Mouse (Mus musculus): ENCODE measurements around the gene Gm960. TPM values are rescaled to one million over a fixed set of nuclear protein-coding genes. Genes with fewer than 3 reads are reported as not detected.

Gm960 gene
- polyA plus RNA-seq, 1 experiment from 2014 or later, result 3.2 TPM

DNA sequence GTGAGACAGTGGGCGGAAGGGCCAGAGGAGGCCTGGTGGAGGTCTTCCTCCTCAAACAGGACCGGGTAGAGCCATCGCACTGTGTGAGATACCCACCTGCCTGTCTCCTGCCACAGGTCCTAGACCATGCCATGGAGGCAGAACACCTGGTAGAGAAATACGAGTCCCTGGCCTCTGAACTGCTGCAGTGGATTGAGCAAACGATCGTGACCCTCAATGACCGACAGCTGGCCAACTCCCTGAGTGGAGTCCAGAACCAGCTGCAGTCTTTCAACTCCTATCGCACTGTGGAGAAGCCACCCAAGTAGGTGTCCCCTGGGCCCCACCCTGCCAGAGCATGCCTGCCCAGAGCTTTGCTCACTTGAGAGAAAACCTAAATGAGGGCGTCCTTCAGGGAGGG is 30.7 kb upstream of the Gm960 start:
- no peak for TF ChIP-seq CTCF (IDR thresholded peaks at IDR 0.05; ENCODE audit: low read depth)
- no peak overlapping the region for H3K27ac ChIP-seq
- H3K4me2 ChIP-seq (ENCODE audit: low read length), result no peak overlapping the region
- H3K4me3 ChIP-seq (replicated peaks; ENCODE audit: low read depth, low read length), result no peak overlapping the region
- no peaks in the 10 kb centered on the region for H3K4me1 ChIP-seq (replicated peaks; ENCODE audit: insufficient read depth, low read length)
- DNase-seq (ENCODE audit: low spot score) (no peak), ATAC-seq (replicated peaks; ENCODE audit: low FRiP score, low read depth) (no peak)
- no peaks in the 10 kb centered on the region for H3K36me3 ChIP-seq (ENCODE audit: insufficient read depth, low read length)
- no peaks in the 10 kb centered on the region for H3K9me3 ChIP-seq (replicated peaks; ENCODE audit: low read length)
- H3K9ac ChIP-seq (ENCODE audit: low read depth, low read length), result no peak overlapping the region
- WGBS, result 51% methylated on average over 9 of the region's 9 CpGs
- no peaks in the 10 kb centered on the region for H3K27me3 ChIP-seq (ENCODE audit: insufficient read depth, low read length)

DNA sequence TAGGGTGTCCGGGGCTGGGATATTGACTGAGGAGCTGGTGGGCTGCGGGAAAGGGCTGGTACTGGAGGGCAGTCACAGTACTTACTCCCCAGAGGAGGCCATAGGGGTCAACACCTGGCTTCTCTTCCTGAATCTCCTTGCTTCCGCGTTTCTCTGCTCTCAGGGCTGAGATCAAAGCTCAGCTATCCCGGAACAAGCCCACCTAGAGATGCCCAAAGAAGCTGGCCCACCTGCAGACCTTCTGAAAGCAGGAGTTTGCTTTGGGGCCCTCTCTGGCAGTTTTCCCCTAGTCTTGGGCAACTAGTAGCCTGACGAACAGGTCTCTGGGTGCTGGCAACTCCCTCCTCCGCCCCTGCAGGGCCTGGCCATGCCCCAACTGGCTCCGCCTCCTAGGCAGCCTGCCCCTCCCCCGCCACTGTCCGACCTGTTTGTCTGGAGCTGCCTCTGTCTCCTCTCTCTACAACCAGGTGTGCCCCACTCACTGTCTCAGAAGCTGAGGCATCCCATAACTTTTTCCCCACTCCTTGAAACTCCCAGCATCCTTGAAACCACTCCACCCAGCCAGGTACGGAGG is 22.3 kb upstream of the Gm960 start:
- peak overlapping the region; percentile 32; the same call in 1 of the 2 replicates for H3K9ac ChIP-seq (ENCODE audit: low read depth, low read length)
- ATAC-seq (replicated peaks; ENCODE audit: low FRiP score, low read depth) (0 out of 2 replicates have a peak, but pooled peaks have one; percentile 27), DNase-seq (ENCODE audit: low spot score) (peak; percentile 52)
- WGBS, result 12% methylated on average over 11 of the region's 11 CpGs
- no peaks in the 10 kb centered on the region for H3K9me3 ChIP-seq (replicated peaks; ENCODE audit: low read length)
- H3K27ac ChIP-seq, result peak overlapping the region; percentile 72
- peaks cover 6% of the 10 kb centered on the region; the same call in 1 of the 2 replicates for H3K4me1 ChIP-seq (replicated peaks; ENCODE audit: insufficient read depth, low read length)
- H3K4me3 ChIP-seq (replicated peaks; ENCODE audit: low read depth, low read length), result peak overlapping the region; percentile 16; the same call in 1 of the 2 replicates
- H3K27me3 ChIP-seq (ENCODE audit: insufficient read depth, low read length), result no peaks in the 10 kb centered on the region
- peak overlapping the region; percentile 38 for H3K4me2 ChIP-seq (ENCODE audit: low read length)
- no peak for TF ChIP-seq CTCF (IDR thresholded peaks at IDR 0.05; ENCODE audit: low read depth)
- H3K36me3 ChIP-seq (ENCODE audit: insufficient read depth, low read length), result no peaks in the 10 kb centered on the region

DNA sequence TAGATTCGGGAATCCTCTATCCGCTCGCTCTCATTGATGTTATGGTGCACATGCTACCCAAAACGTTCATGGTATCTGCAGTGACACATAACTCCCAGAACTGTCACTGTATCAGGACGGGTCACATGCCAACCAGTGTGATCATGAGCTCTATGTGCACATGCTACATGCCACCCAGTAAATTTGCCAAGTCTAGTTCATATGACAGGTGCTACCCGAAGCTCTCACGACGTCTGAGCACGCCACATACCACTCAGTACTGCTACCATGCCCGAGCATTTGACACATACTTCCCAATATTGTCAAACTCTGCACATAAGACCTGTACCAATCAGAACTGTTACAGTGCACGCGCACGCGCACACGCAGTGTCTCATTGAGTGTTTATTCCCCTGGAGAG is 21.6 kb upstream of the Gm960 start:
- TF ChIP-seq CTCF (IDR thresholded peaks at IDR 0.05; ENCODE audit: low read depth), result no peak

DNA sequence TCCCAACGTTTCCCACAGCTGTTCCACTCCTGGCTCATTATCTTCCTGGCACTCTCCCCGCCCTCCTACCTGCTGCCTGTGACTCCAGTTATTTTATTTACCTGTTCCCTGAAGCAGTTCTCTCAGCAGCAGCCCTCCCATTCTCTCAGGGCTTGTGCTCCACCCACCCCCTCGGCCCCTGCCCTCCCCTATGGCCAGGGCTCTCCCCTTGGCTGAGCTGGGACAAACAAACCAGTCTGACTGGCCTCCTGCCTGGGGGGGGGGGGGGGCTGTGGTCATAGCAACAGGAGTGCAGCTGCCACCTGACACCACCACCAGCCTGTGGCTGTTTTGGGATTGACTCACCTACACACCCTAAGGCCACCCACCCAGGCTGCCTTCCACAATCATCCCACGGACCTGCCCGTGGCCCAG is 20.9 kb upstream of the Gm960 start:
- Histone ChIP-seq H3K4me1 (replicated peaks; ENCODE audit: insufficient read depth, low read length) (peaks cover 6% of the 10 kb centered on the region; the same call in 1 of the 2 replicates), H3K27me3 (ENCODE audit: insufficient read depth, low read length) (0 out of 2 replicates have a peak, but pooled peaks cover under 1% of the 10 kb centered on the region), H3K9me3 (replicated peaks; ENCODE audit: low read length) (no peaks in the 10 kb centered on the region), H3K36me3 (ENCODE audit: insufficient read depth, low read length) (no peaks in the 10 kb centered on the region), H3K27ac (peak overlapping the region; percentile 72), H3K4me3 (replicated peaks; ENCODE audit: low read depth, low read length) (no peak overlapping the region), H3K4me2 (ENCODE audit: low read length) (peak overlapping the region; percentile 22), H3K9ac (ENCODE audit: low read depth, low read length) (no peak overlapping the region)
- WGBS, result 15% methylated on average over 5 of the region's 5 CpGs
- TF ChIP-seq CTCF (IDR thresholded peaks at IDR 0.05; ENCODE audit: low read depth), result no peak
- ATAC-seq (replicated peaks; ENCODE audit: low FRiP score, low read depth) (peak; percentile 87), DNase-seq (ENCODE audit: low spot score) (peak; percentile 58)

More for the DNA sequence above, 21.6 kb upstream of the Gm960 start:
- Histone ChIP-seq H3K9me3 (replicated peaks; ENCODE audit: low read length) (no peaks in the 10 kb centered on the region), H3K4me3 (replicated peaks; ENCODE audit: low read depth, low read length) (no peak overlapping the region), H3K27ac (peak overlapping the region; percentile 72), H3K4me2 (ENCODE audit: low read length) (peak overlapping the region; percentile 38), H3K4me1 (replicated peaks; ENCODE audit: insufficient read depth, low read length) (peaks cover 6% of the 10 kb centered on the region; the same call in 1 of the 2 replicates), H3K27me3 (ENCODE audit: insufficient read depth, low read length) (no peaks in the 10 kb centered on the region), H3K36me3 (ENCODE audit: insufficient read depth, low read length) (no peaks in the 10 kb centered on the region), H3K9ac (ENCODE audit: low read depth, low read length) (no peak overlapping the region)
- 78% methylated on average over 15 of the region's 15 CpGs for WGBS
- no peak for ATAC-seq (replicated peaks; ENCODE audit: low FRiP score, low read depth)
- no peak for DNase-seq (ENCODE audit: low spot score)

DNA sequence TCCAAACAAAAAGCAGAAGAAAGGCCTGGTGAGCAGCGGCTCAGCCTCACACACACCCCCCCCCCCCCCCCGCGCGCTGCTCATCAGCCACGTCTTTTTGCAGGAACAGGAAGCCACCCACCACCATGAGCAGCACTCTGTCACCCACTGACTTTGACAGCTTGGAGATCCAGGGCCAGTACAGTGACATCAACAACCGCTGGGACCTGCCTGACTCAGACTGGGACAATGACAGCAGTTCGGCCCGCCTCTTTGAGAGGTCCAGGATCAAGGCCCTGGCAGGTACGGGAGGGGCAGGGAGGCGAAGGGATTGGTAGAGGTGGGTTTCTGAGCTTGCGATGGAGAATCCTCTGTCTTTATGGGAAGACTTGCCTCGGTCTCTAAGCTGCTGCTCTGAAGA is 20.2 kb upstream of the Gm960 start:
- Histone ChIP-seq H3K4me1 (replicated peaks; ENCODE audit: insufficient read depth, low read length) (peaks cover 6% of the 10 kb centered on the region; the same call in 1 of the 2 replicates), H3K9ac (ENCODE audit: low read depth, low read length) (no peak overlapping the region), H3K4me3 (replicated peaks; ENCODE audit: low read depth, low read length) (no peak overlapping the region), H3K27ac (peak overlapping the region; percentile 62; the same call in 1 of the 2 replicates), H3K4me2 (ENCODE audit: low read length) (peak overlapping the region; percentile 22; the same call in 1 of the 2 replicates), H3K27me3 (ENCODE audit: insufficient read depth, low read length) (peaks cover 6% of the 10 kb centered on the region), H3K36me3 (ENCODE audit: insufficient read depth, low read length) (no peaks in the 10 kb centered on the region), H3K9me3 (replicated peaks; ENCODE audit: low read length) (no peaks in the 10 kb centered on the region)
- ATAC-seq (replicated peaks; ENCODE audit: low FRiP score, low read depth) (no peak), DNase-seq (ENCODE audit: low spot score) (no peak)
- WGBS, result 26% methylated on average over 10 of the region's 12 CpGs
- no peak for TF ChIP-seq CTCF (IDR thresholded peaks at IDR 0.05; ENCODE audit: low read depth)

DNA sequence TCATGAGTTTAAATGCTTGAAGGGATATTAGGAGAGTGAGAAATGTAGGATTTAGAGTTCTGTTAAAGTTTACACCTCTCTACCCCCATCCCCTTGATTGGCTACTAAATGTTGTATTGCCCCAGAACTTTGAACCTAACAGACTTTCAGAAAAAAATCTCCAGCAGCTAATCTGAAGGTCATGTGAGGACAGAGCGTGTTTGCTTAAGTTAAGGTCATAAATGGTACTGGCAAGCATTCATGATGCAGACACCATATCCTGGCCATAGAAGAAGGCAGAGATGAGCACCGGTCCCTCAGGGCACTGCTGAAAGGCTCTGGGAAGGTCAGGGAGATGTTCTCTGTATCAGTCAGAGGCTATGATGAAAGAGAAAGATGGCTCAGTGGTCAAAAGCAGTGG is 18.8 kb upstream of the Gm960 start:
- Histone ChIP-seq H3K4me1 (replicated peaks; ENCODE audit: insufficient read depth, low read length) (peaks cover 10% of the 10 kb centered on the region; the same call in 1 of the 2 replicates), H3K36me3 (ENCODE audit: insufficient read depth, low read length) (no peaks in the 10 kb centered on the region), H3K4me3 (replicated peaks; ENCODE audit: low read depth, low read length) (no peak overlapping the region), H3K27me3 (ENCODE audit: insufficient read depth, low read length) (peaks cover 18% of the 10 kb centered on the region), H3K27ac (no peak overlapping the region), H3K4me2 (ENCODE audit: low read length) (no peak overlapping the region), H3K9ac (ENCODE audit: low read depth, low read length) (no peak overlapping the region), H3K9me3 (replicated peaks; ENCODE audit: low read length) (no peaks in the 10 kb centered on the region)
- DNase-seq (ENCODE audit: low spot score) (no peak), ATAC-seq (replicated peaks; ENCODE audit: low FRiP score, low read depth) (no peak)
- WGBS, result 95% methylated on average over 2 of the region's 2 CpGs
- no peak for TF ChIP-seq CTCF (IDR thresholded peaks at IDR 0.05; ENCODE audit: low read depth)

Data from kidney, postnatal 0 days (tissue).